Mouse (Mus musculus) CD4-positive helper T cell, adult 2 months (primary cell): ENCODE data around the gene Ces2a.

Source experiments
- DNase-seq: peaks from one replicate; pipeline ENCODE4 v3.0.0-alpha.2; 2012; ENCODE audit warnings: low read depth, missing footprints, low spot score

The Ces2a gene

GRCm38 (mm10) chr8:104733753-104734152 lies at the start of gene Ces2a:
Gene Ces2a (plus strand): TSS chr8:104734003.
- no peak for DNase-seq

GRCm38 (mm10) chr8:104688433-104688832 lies 45.4 kb upstream of the Ces2a start:
- DNase-seq = no peak

- no peak for DNase-seq
Measured at GRCm38 (mm10) chr8:104698556-104698955, 35.2 kb upstream of the Ces2a start.

- no peak for DNase-seq
Measured at GRCm38 (mm10) chr8:104701900-104702299, 31.9 kb upstream of the Ces2a start.

GRCm38 (mm10) chr8:104721166-104721565 lies 12.6 kb upstream of the Ces2a start:
- DNase-seq = no peak

GRCm38 (mm10) chr8:104731451-104731850 lies 2.4 kb upstream of the Ces2a start:
- no peak for DNase-seq

GRCm38 (mm10) chr8:104731969-104732368 lies 1.8 kb upstream of the Ces2a start:
- no peak for DNase-seq

- no peak for DNase-seq
Measured at GRCm38 (mm10) chr8:104742039-104742438, 8.2 kb downstream of the Ces2a start.

- no peak for DNase-seq
Measured at GRCm38 (mm10) chr8:104743410-104743809, 9.6 kb downstream of the Ces2a start.

- no peak for DNase-seq
Measured at GRCm38 (mm10) chr8:104752818-104753217, 19.0 kb downstream of the Ces2a start.

GRCm38 (mm10) chr8:104757621-104758020 lies 23.8 kb downstream of the Ces2a start:
- no peak for DNase-seq

GRCm38 (mm10) chr8:104758209-104758608 lies 24.4 kb downstream of the Ces2a start:
- no peak for DNase-seq

GRCm38 (mm10) chr8:104761126-104761525 lies 27.3 kb downstream of the Ces2a start:
- no peak for DNase-seq

GRCm38 (mm10) chr8:104766485-104766884 lies 32.7 kb downstream of the Ces2a start:
- DNase-seq = no peak

- no peak for DNase-seq
Measured at GRCm38 (mm10) chr8:104770365-104770764, 36.6 kb downstream of the Ces2a start.

GRCm38 (mm10) chr8:104787049-104787448 lies 53.2 kb downstream of the Ces2a start:
- DNase-seq = peak; percentile 16

GRCm38 (mm10) chr8:104788929-104789328 lies 55.1 kb downstream of the Ces2a start:
- DNase-seq = no peak

- DNase-seq = peak; percentile 41
Measured at GRCm38 (mm10) chr8:104789886-104790680, 56.3 kb downstream of the Ces2a start.
